ENCODE assay signal across 7 mouse cellular contexts in genomic region chr6:91277549-91277948, GRCm38 (mm10).
DNase-seq lines count a peak whose midpoint lies in the region; ATAC-seq lines count a peak whose summit lies in the region.

No protein-coding gene starts in this region.

- peaks cover 13% of the 10 kb centered on the region for H3K36me3 ChIP-seq in embryonic facial prominence, embryonic 15.5 days

- peak; percentile 36 for DNase-seq in urinary bladder, adult 2 months (ENCODE audit: low spot score)
- DNase-seq in urinary bladder, postnatal 10 days (ENCODE audit: low spot score), result no peak
- DNase-seq in brain, adult 2 months (ENCODE audit: low read depth, low spot score), result peak; percentile 83
- DNase-seq in induced T-regulatory cell, adult 2 months (ENCODE audit: low read depth), result peak; percentile 68
- DNase-seq in lung, postnatal 14 days, result peak; percentile 69
- DNase-seq in spleen, adult 12 weeks (ENCODE audit: low spot score), result peak; percentile 20

- no peaks in the 10 kb centered on the region for H3K4me1 ChIP-seq in embryonic facial prominence, embryonic 15.5 days

- ATAC-seq in embryonic facial prominence, embryonic 15.5 days (ENCODE audit: insufficient number of reproducible peaks, low FRiP score, low TSS enrichment, low read depth), result no peak; the same call in 1 of the 2 replicates

- H3K9ac ChIP-seq in embryonic facial prominence, embryonic 15.5 days, result no peak overlapping the region

- H3K27ac ChIP-seq in embryonic facial prominence, embryonic 15.5 days (replicated peaks), result peak overlapping the region; percentile 39; the same call in 1 of the 2 replicates

- H3K4me2 ChIP-seq in embryonic facial prominence, embryonic 15.5 days (replicated peaks), result no peak overlapping the region

- H3K9me3 ChIP-seq in embryonic facial prominence, embryonic 15.5 days (replicated peaks), result no peaks in the 10 kb centered on the region

- WGBS in embryonic facial prominence, embryonic 15.5 days, result 1% methylated on average over 7 of the region's 7 CpGs

- peaks cover 13% of the 10 kb centered on the region for H3K27me3 ChIP-seq in embryonic facial prominence, embryonic 15.5 days

- no peak overlapping the region for H3K4me3 ChIP-seq in embryonic facial prominence, embryonic 15.5 days (replicated peaks)
